Mouse (Mus musculus): ENCODE data around the gene Dscaml1.

- TF ChIP-seq CTCF (IDR thresholded peaks at IDR 0.05; ENCODE audit: low read depth): peak; percentile 26
- TF ChIP-seq EP300 (IDR thresholded peaks at IDR 0.05; ENCODE audit: low read depth): no peak
Measured at GRCm38 (mm10) chr9:45522866-45523265, 96.4 kb downstream of the Dscaml1 start.
